Mouse (Mus musculus) testis, adult 2 months (tissue): ENCODE measurements at regions not wholly inside any gene's neighbourhood (a gene's known extent, or its start where the extent isn't known, plus 50 kb on each side); places are given as distances from the start of the nearest gene placed in this dataset.

ENCODE experiments used
- CTCF ChIP-seq: fragments of 200-500 bp; IDR thresholded peaks from 2 replicates; pipeline ENCODE4 v1.5.1; 2012; ENCODE audit warnings: low read depth, mild to moderate bottlenecking, inconsistent platforms, low read length, moderate library complexity; ENCODE audit not compliant: control insufficient read depth, insufficient read depth, insufficient replicate concordance
- POLR2A ChIP-seq: fragments of 200-500 bp; IDR thresholded peaks from 2 replicates; pipeline ENCODE4 v1.6.1; 2012; ENCODE audit warnings: low read depth, mild to moderate bottlenecking, inconsistent platforms, low read length, moderate library complexity; ENCODE audit not compliant: control insufficient read depth

DNA sequence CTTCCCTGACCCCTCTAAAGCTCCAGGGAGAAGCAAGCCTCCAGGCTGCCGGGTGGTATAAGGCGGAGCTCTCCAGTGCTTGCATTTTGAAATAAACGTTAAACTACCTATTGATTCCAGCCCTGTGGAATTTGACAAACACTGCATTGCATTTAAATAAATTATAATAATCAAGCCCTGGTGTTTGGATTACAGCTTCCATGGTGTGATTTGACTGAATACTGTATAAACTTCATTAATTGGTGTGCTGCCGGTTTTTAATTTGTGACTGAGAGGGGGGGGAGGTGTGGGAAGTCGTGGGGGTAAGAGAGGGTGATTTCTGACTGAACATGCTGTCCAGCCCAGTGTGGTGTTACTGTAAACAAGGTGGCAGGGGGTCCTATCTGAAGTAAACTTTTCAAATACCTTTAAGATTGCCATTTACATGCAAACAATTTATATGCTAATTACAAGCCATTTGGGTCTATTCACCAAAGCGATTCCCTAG is 282.9 kb upstream of the Irx2 start:
- TF ChIP-seq POLR2A: no peak
- TF ChIP-seq CTCF: no peak
